Mouse (Mus musculus): Measurements from ENCODE around the gene Adcy6.

Adcy6 gene

DNA sequence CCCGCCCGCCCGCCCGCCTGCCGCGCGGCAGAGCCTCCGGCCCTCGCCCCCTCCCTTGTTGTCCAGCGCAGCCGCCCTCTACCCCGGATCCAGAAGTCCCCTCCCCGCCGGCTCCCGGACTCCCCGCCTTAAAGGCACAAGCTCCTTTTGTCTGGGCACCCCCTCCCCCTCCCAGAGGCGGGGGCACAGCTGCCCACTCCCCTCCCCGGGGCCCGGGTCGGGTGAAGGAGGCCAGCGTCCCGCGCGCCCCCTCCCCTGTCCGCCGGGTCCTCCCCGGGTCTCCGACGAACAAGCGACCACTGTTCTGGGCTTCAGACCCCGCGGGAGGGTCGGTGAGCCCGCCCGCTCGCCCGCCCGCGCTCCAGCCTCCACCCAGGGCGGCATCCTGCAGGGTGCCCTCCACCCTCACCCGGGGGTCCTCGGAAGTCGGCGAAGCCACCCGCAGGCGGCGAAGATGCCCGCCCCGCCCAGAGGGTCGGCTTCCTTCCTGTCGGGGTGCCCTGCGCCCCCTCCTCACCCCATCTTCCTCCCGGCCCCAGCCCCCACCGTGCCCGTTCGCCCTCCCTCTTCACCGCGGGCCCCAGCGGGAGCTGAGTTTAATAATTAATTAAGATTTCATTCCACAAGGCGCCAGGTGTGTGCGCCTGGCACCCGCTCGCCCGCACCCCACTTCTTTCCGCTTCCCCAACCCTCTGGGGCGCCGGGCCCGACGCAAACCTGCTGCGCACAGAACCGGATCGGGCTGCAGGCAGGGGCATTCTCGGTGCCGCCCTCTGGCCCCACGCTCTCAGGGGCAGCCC is at the start of gene Adcy6:
TSS of gene Adcy6 (minus strand) at position 746 of the 800 bp plus-strand sequence.
- DNase-seq (ENCODE audit: low read depth), result peak; percentile 47

DNA sequence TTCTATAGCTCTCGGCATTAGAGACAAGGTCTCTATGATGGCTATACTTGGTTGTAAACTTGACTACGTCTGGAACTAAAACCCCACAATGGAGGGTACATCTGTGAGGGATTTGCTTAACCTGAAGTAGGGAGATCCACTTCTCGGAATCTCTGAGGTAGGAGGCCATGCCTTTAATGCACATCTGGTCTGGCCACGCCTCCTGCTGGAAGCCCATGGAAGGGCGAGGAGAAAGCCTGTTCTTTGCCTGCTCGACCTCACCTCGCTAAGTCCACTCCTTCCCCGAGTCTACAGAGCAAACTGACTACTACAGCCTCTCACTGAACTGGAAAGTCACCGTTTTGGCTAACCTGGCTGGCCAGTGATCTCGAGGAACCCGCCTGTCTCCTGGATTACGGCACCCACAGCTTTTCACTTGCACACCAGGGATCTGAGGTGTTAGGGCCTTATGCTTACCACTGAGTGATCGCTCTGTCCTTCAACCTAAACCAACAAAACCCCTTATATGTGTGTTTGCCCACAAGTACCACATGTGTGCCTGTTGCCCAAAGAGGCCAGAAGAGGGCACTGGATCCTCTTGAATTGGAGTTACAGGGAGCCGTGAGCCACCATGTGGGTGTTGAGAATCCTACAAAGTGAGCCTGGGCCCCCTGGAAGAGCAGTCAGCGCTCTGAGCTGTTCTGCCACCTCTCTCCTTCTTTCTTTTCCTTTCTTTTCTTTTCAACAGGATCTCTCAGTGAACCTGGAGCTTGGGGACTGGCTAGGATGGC is 47.3 kb upstream of the Adcy6 start:
- no peak for DNase-seq (ENCODE audit: low read depth)

DNA sequence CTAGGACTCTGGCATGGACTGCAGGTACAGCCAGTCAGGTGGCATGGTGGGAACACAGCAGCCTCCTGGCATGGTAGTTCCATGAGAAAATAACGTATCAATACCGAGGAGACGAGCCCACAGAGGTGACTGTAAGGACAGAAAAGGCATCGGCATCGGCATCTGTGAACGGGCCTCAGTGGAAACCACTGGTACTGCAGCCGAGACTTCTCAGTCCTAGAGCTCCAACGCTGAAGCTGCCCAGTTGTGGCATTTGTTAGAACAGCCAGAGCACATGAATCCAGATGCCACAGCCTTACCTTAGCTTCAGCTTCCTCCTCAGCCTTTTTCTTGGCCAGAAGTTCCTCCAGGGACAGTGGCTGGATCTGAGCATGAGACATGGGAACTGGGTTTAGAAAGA is 42.3 kb upstream of the Adcy6 start:
- DNase-seq (ENCODE audit: low read depth), result no peak

DNA sequence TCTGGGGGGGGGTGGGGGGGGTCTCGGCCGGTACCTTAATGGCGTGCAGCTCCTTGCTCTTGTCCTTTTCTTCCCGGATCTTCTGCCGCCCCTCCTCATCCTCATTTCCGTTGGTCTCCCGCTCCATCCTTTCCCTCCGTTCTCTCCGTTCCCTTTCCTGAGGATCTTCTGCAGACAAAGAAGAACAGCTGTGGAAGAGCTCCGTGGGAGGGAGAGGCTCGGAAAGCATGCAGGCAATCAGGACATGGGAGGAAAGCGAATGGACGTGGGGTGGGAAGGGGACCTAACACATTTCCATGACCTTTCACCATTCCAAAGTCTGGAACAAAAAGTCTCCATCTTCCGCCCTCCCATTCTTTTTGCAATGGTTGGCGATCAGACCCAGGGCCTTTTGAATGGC is 41.6 kb upstream of the Adcy6 start:
- DNase-seq (ENCODE audit: low read depth), result no peak

DNA sequence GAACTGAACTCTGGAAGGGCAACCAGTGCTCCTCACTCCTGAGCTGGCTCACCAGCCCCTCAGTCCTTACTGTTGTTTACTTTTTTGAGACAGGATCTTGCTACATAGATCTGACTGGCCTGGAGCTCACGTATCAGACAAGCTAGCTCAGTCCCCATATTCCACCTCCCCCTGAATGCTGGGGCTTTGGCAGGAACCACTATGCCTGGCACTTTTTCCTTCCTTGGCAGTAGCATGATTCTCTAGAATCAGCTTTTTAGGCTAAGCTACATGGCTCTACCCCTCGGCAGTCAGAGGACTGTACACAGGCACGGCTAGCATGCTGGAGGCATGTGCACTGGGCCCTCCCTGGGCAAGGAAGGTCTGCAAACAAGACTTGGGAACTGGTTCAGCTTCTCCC is 38.2 kb upstream of the Adcy6 start:
- no peak for DNase-seq (ENCODE audit: low read depth)

DNA sequence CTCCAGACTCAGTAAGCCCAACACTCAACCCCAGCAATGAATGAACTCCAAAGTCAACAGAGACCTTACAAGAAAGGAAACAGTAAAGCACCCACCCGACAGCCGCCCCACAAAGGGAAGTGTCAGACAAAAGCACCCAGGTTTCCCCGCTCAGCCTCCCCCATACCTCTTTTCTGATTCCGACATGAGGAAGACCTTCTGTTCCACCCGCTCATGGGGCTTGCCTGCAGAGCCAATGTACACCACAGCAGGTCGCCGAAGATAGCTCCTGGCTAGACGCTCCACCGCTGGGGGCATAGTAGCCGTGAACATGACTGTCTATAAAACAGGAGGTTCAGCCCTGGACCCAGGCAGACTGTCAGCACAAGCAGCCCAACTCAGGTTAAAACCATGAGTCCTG is 37.4 kb upstream of the Adcy6 start:
- DNase-seq (ENCODE audit: low read depth), result no peak

DNA sequence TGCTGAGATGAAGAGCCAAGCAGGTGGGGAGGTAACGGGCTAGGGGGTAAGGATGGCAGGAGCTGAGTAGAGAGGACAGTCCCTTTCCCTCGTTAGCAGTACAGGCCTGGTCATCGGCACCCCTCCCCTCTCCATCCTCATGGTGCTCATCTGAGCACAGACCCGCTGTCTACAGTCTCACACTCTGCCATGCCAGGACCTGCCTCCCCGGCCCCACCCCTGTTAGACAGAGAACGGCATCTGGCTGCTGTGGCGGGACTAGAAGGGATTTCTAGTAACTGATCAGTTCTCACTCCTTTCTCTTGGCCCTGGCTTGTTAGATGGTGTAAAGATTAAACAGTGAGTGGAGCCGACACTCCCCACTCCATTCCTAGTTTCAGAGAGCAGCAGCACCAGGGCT is 36.9 kb upstream of the Adcy6 start:
- DNase-seq (ENCODE audit: low read depth), result no peak

DNA sequence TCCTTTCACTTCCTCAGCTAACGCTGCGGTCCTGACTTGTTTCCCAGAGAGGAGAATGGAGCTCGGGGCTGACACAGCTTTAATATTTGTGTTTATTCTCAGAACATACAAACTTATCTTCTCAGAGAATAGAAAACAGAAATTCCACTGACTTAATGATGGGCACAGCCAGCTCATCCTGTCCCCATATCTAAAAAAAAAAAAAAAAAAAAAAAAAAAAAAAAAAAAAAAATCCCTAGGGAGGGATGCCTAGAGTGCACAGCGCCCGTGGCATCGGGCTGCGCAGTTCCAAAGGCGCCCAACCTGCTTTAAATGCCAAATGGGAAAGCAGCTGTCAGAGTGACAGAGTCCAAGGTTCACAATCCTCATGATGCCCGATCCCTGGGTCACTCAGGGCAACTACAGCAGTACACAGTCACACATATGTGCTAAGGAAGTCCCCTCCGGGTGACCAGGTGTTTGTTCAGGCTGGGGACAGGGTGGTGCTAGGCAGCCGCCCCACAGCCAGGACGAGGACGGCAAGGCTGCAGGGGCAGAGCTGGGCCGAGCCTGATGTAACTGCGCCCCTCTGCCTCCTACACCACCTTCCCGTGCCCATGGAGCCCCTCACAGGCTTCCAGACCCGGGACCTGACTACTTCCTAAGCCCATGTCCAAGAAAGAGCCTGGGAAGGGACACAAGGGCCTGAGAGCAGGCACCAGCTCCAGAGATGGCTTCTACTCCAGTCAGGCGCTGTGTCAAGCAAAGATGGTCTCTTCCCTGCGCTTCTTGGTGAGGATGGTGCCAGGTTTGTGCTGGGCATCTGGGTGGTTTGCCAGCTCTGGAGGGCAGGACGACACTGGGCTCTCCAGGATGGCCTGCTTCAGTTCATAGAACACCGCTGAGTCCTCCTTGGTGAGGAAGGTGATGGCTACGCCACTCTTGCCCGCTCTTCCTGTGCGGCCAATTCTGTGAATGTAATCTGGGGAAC is 35.5 kb upstream of the Adcy6 start:
- DNase-seq (ENCODE audit: low read depth), result no peak

DNA sequence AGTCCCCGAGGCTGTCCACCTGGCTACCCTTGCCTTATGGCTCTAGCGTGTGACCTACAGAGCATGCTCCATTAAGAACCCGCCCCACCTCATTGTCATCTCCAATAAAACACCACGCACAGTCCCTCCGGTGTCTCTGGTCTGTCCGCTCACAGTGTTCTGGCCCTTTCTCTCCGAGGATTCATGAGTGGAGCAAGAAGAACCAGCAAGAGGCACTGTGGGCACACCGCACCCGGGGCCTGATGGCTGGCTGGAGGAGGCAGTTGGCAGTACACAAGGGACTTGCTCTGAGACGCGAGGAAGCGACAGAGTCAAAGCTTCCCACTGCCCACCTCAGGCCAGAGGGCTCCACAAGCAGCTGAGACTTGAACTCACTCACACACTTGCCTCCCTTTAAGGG is 34.5 kb upstream of the Adcy6 start:
- DNase-seq (ENCODE audit: low read depth), result no peak

DNA sequence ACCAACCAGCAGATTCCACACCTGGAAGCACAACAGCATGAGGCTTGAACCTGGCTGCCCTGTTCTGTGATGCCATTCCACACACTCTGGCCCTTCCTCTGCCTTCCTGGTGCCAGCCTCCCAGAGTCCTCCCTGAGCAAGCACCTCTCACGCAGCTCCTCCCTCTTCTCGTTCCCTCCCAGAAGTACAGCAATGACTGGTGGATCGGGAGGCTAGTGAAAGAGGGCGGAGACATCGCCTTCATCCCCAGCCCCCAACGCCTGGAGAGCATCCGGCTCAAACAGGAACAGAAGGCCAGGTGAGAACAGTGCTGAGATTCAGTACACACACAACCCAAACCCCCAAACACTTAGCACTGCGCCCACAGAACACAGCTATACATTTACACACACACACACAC is 30.3 kb upstream of the Adcy6 start:
- DNase-seq (ENCODE audit: low read depth), result peak; percentile 48

DNA sequence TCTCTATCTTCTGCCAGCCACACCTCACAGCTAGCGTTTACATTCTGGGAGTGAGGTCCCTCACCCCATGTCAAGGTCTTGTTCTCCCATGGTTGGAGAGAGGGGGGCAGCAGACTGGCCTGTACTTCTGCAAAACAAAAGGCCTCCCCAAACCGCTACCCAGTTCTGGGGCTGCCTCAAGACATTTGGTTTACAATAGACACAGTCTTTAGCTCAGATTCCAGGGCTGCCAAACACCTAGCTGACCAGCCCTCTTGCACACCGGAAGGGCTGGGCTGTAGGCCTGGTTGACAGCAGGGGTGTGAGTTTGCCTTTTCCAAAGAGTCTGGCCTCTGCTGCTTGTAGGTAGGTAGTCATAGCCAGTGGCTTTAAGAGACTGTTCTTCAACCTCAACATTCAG is 27.3 kb upstream of the Adcy6 start:
- no peak for DNase-seq (ENCODE audit: low read depth)

DNA sequence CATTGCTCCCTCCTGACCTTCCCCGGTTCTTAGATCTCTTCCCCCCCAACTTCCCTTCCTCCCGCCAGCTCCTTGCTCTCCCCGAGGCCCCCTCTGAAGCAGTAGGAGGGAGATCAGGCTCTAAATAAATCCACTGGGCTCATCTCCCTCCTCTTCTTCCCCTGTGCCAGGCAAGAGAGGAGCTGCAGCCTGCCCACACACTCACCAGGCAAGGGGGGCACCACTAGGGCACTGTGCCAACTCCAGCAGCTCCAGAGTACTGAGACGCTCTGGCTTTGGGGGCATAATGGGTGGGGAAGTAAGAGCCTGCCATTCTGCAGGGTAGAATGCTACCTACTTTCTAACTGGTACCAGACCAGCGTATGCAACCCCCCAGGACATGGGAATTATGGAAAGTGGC is 26.6 kb upstream of the Adcy6 start:
- DNase-seq (ENCODE audit: low read depth), result no peak

DNA sequence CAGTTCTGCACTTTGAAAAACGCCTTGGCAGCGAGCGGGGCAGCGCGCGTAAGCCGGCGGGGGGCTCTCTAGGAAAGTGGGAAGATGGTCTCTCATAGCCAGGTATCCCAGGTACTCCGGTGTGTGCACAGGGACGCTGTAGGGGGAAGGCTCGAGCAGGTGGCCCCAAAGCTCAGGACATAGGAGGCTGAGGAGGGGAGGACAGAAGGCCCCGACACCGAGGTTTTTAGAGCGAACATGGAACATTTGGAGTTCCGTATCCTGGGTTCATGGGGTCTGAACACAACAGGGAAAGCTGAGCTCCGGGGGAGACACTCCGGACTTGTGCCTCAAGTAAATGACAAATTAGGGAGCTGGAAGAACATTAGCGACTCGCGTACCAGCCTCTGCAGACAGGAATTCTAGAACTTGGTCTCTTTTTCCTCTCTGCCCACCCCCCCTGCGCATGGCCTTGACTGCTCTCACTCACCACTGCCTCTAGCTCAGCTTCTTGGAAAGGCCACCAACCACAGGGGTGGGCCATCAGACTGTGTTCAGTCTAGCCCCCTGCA is 25.5 kb upstream of the Adcy6 start:
- DNase-seq (ENCODE audit: low read depth), result peak; percentile 32

DNA sequence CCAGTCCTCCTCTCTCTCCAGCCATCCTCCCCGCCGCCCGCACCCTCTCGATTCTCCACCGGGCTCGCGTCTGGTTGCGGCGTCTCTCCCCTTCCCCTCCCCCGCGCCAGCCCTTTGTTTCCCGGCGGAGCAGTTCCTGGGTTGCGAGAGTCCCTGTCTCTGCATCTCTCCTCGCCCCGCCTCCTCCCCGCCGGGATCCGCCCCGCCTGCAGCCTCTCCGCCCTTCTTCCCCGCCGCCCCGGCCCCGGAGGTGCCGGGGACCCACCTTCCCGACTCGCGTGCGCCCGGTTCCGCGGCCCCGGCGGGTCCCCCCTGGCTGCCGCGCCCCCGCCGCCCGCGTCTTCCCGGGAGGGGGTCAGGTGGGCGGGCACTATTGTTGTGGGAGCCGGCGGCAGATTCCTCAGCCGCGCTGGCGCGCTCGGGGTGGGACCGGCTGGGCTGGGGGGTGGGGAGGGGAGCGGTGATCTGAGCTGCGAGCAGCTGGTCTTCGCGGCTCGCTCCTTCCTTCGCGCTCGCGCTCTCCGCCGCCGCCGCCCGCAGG is 24.7 kb upstream of the Adcy6 start:
- DNase-seq (ENCODE audit: low read depth), result peak; percentile 78

DNA sequence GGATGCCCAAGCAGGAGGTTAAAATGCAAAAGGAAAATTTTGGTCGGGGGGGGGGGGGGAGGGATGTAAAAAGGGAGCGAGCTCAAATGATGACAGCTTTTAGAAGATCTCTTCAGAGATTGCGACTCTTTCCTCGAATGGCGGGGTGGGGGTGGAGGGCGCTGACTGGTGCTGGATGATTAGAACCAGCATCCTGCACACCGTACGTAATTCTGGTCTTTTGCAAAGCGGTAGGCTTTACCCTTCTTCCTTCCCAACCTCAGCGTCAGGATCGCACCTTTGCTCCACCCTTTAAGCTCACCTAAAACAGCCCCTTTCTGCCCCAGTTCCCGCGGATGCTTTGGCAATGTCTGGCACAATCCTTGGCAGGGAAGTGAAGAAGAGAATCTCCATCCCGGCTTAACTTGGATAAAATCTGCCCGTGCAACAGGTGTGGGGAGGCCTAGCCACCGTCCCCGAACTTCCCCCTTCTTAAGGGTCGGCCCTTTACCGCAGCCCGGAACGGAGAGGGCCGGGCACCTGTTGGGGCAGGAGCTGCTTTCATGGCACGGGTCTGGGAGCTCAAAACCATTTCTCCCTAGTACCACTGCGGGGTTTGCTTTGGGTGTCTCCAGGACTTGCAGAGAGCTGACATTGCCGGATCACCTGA is 24.1 kb upstream of the Adcy6 start:
- DNase-seq (ENCODE audit: low read depth), result peak; percentile 61

DNA sequence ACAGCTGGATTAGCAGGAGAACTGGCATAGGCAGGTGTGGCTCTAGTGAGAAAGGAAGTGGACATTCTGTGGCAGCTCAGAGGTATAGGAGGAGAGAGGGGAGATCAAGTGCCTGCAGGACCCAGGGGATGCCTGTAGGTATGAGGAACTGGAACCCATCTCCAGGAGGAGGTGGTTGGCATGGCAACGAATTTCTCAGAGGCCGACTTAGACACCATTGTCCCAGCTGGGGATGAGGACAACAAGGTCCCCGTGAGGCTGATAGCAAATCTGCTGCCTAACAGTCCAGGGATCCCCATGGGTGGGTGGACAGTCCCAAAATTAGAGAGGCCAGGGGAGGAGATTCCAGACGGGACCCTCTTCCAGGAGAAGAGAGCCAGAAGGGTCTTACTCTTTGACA is 23.0 kb upstream of the Adcy6 start:
- DNase-seq (ENCODE audit: low read depth), result peak; percentile 46

DNA sequence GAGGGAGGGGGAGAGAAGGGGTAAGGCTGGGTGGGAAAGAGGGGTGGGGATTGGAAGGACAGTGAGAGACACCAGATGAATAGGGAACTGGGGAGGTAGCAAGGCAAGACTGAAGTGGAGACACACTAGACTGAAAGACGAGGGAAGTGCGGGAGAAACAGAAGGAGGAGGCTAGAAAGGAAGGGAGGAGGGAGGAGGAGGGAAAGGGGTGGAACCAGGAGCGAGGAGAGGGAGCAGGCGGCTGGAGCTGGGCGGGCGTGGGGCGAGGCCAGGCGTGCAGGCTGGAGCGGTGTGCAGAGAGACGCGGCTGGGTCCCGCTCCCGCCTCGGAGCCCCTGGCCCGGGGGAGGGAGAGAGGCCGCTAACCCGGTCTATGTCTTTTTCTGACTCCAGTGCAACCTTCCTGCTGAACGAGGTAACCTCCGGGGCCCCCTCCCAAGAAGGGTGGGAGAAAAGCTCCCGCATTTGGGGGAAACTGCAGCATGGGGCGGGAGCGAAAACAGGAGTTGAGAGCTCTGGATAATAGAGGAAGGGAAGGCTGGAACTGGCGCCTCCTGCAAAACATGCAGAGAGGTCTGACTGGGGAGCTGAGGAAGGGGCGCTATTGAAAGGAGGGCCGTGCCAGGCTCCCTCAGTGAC is 22.4 kb upstream of the Adcy6 start:
- DNase-seq (ENCODE audit: low read depth), result peak; percentile 40

DNA sequence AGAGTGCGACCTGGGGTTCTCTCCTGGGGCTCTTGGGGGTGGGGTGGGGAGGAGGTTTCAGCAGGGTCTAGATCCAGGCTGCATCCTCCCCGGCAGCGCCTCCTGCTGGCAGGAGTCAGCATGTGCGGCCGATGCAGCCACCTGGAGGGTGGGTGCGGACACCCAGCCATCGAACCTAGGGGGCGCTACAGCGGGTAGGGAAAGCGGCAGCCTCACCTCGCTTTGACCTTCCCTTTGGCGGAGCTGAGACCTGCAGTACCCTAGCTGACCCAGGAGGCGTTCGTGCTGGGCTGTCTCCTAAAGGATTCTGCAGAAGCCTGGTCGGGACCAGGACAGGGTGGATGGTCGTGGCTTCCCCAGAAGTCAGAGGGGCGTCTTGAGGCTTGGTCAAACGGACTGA is 21.6 kb upstream of the Adcy6 start:
- peak; percentile 89 for DNase-seq (ENCODE audit: low read depth)

DNA sequence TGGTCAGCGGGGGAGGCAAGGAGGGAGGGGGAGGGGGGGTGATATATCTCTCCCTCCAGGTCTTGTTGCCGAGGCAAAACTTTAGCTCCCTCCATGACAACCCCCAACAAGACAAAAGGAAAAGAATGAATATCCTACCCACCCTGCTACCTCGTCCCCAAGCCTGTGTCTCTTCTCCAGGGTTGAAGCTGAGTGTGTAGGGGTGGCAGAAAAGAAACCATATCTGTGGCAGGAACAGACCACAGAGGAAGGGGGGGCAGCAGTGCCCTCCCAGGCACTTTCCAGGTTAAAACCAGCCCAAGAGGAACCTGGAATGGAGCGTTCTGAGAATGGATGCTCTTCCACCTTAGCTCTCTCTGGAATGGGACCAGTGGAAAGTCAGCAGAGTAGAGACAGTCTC is 20.7 kb upstream of the Adcy6 start, which contains the start of gene Cacnb3:
TSS of gene Cacnb3 (plus strand) at position 301 of the 400 bp plus-strand sequence.
- no peak for DNase-seq (ENCODE audit: low read depth)

DNA sequence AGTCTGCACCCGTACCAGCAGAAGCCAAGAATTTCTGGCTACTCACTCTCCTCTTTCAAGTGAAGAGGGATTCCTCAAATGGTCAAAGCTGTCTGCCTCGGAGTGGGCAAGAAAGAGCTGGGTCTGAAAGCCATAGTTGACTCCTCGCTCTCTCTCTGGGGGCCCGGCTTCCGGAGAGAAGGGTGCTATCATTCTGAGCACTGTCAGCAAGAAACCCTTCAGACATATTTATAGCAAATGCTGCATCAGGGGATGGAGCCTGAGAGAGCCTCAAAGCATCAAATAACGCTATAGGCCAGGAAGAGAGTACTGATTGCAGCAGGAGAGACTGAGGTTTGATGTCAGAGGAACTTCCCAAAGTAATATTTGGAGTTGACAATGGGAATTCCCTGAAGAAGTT is 19.6 kb upstream of the Adcy6 start:
- DNase-seq (ENCODE audit: low read depth), result no peak

All from induced T-regulatory cell, adult 2 months (primary cell).